Mouse (Mus musculus): ENCODE results near the gene Olfr1097. TPM values are rescaled to one million over a fixed set of nuclear protein-coding genes. Genes with fewer than 3 reads are reported as not detected.

Olfr1097 gene
- not detected in 2 replicates for polyA plus RNA-seq (2016; fragmentation: Nextera tagmentation; extraction: Ambion mirVana)

- Histone ChIP-seq H3K4me2 (no peak within 1 kb of the TSS), H3K27ac (no peak within 1 kb of the TSS), H3K27me3 (no peaks in the 10 kb centered on the region), H3K9ac (no peak within 1 kb of the TSS), H3K9me3 (no peaks in the 10 kb centered on the region), H3K36me3 (replicated peaks) (no peaks in the 10 kb centered on the region), H3K4me1 (no peaks in the 10 kb centered on the region), H3K4me3 (replicated peaks) (no peak within 1 kb of the TSS)
- WGBS = 92% methylated on average over 1 of the region's 1 CpGs
- ATAC-seq (ENCODE audit: low FRiP score) = no peak
Observed at GRCm38 (mm10) chr2:86892116-86892515, at the start of gene Olfr1097. TSS of gene Olfr1097 (minus strand) at chr2:86892216.

GRCm38 (mm10) chr2:86926557-86926956 is 34.5 kb upstream of the Olfr1097 start:
- no peak for ATAC-seq (ENCODE audit: low FRiP score)
- Histone ChIP-seq H3K27me3 (no peaks in the 10 kb centered on the region), H3K4me1 (no peaks in the 10 kb centered on the region), H3K9ac (no peak overlapping the region), H3K4me3 (replicated peaks) (no peak overlapping the region), H3K27ac (no peak overlapping the region), H3K9me3 (no peaks in the 10 kb centered on the region), H3K36me3 (replicated peaks) (no peaks in the 10 kb centered on the region), H3K4me2 (no peak overlapping the region)

- WGBS = 96% methylated on average over 1 of the region's 1 CpGs
- no peak within 1 kb of the TSS for H3K4me3 ChIP-seq (replicated peaks)
- H3K4me1 ChIP-seq = no peaks in the 10 kb centered on the region
- H3K9ac ChIP-seq = no peak within 1 kb of the TSS
- no peaks in the 10 kb centered on the region for H3K27me3 ChIP-seq
- H3K36me3 ChIP-seq (replicated peaks) = no peaks in the 10 kb centered on the region
- H3K4me2 ChIP-seq = no peak within 1 kb of the TSS
- H3K27ac ChIP-seq = no peak within 1 kb of the TSS
- H3K9me3 ChIP-seq = no peaks in the 10 kb centered on the region
- ATAC-seq (ENCODE audit: low FRiP score) = no peak
Observed at GRCm38 (mm10) chr2:86924445-86924844, 32.4 kb upstream of the Olfr1097 start, which contains the start of gene Olfr1098. TSS of gene Olfr1098 (minus strand) at chr2:86924545.

GRCm38 (mm10) chr2:86905647-86906046 is 13.6 kb upstream of the Olfr1097 start:
- H3K4me2 ChIP-seq = no peak overlapping the region
- no peak for ATAC-seq (ENCODE audit: low FRiP score)
- H3K27ac ChIP-seq = no peak overlapping the region
- H3K36me3 ChIP-seq (replicated peaks) = no peaks in the 10 kb centered on the region
- no peak overlapping the region for H3K4me3 ChIP-seq (replicated peaks)
- no peaks in the 10 kb centered on the region for H3K27me3 ChIP-seq
- H3K4me1 ChIP-seq = no peaks in the 10 kb centered on the region
- 92% methylated on average over 2 of the region's 2 CpGs for WGBS
- no peaks in the 10 kb centered on the region for H3K9me3 ChIP-seq
- no peak overlapping the region for H3K9ac ChIP-seq

GRCm38 (mm10) chr2:86874702-86875101 is 17.3 kb downstream of the Olfr1097 start, which contains the start of gene Gm13723:
TSS of gene Gm13723 (minus strand) at chr2:86874802.
- no peak within 1 kb of the TSS for H3K4me3 ChIP-seq (replicated peaks)
- no peak for ATAC-seq (ENCODE audit: low FRiP score)
- H3K27ac ChIP-seq = no peak within 1 kb of the TSS
- H3K4me2 ChIP-seq = no peak within 1 kb of the TSS
- no peak within 1 kb of the TSS for H3K9ac ChIP-seq
- no peaks in the 10 kb centered on the region for H3K4me1 ChIP-seq
- H3K27me3 ChIP-seq = no peaks in the 10 kb centered on the region
- H3K36me3 ChIP-seq (replicated peaks) = no peaks in the 10 kb centered on the region
- WGBS = 82% methylated on average over 1 of the region's 1 CpGs
- no peaks in the 10 kb centered on the region for H3K9me3 ChIP-seq

GRCm38 (mm10) chr2:86851596-86851995 is 40.4 kb downstream of the Olfr1097 start, which contains the start of gene Olfr1095:
TSS of gene Olfr1095 (minus strand) at chr2:86851696.
- Histone ChIP-seq H3K9me3 (no peaks in the 10 kb centered on the region), H3K4me1 (no peaks in the 10 kb centered on the region), H3K4me2 (no peak within 1 kb of the TSS), H3K4me3 (replicated peaks) (no peak within 1 kb of the TSS), H3K9ac (no peak within 1 kb of the TSS), H3K36me3 (replicated peaks) (no peaks in the 10 kb centered on the region), H3K27me3 (no peaks in the 10 kb centered on the region), H3K27ac (no peak within 1 kb of the TSS)
- no peak for ATAC-seq (ENCODE audit: low FRiP score)
- WGBS = 88% methylated on average over 3 of the region's 3 CpGs

Other genes with a start within 250 kb of the Olfr1097 start
- not detected in 2 replicates for gene Olfr1085, start 230.2 kb downstream of the Olfr1097 start, polyA plus RNA-seq (2016; fragmentation: Nextera tagmentation; extraction: Ambion mirVana)
- gene Olfr1086, start 212.1 kb downstream of the Olfr1097 start, polyA plus RNA-seq (2016; fragmentation: Nextera tagmentation; extraction: Ambion mirVana) = not detected in 2 replicates
- gene Olfr1087, start 193.8 kb downstream of the Olfr1097 start, polyA plus RNA-seq (2016; fragmentation: Nextera tagmentation; extraction: Ambion mirVana) = not detected in 2 replicates
- gene Olfr1089, start 158.5 kb downstream of the Olfr1097 start, polyA plus RNA-seq (2016; fragmentation: Nextera tagmentation; extraction: Ambion mirVana) = not detected in 2 replicates
- gene Olfr1090, start 133.2 kb downstream of the Olfr1097 start, polyA plus RNA-seq (2016; fragmentation: Nextera tagmentation; extraction: Ambion mirVana) = not detected in 2 replicates
- gene Olfr1093, start 109.7 kb downstream of the Olfr1097 start, polyA plus RNA-seq (2016; fragmentation: Nextera tagmentation; extraction: Ambion mirVana) = not detected in 2 replicates
- gene Olfr141, start 82.2 kb downstream of the Olfr1097 start, polyA plus RNA-seq (2016; fragmentation: Nextera tagmentation; extraction: Ambion mirVana) = not detected in 2 replicates
- not detected in 2 replicates for gene Olfr1094, start 67.6 kb downstream of the Olfr1097 start, polyA plus RNA-seq (2016; fragmentation: Nextera tagmentation; extraction: Ambion mirVana)
- not detected in 2 replicates for gene Olfr1095, start 40.5 kb downstream of the Olfr1097 start, polyA plus RNA-seq (2016; fragmentation: Nextera tagmentation; extraction: Ambion mirVana)
- gene Gm13723, start 17.4 kb downstream of the Olfr1097 start, polyA plus RNA-seq (2016; fragmentation: Nextera tagmentation; extraction: Ambion mirVana) = not detected in 2 replicates
- gene Olfr1098, start 32.3 kb upstream of the Olfr1097 start, polyA plus RNA-seq (2016; fragmentation: Nextera tagmentation; extraction: Ambion mirVana) = not detected in 2 replicates
- not detected in 2 replicates for gene Olfr1099, start 68.5 kb upstream of the Olfr1097 start, polyA plus RNA-seq (2016; fragmentation: Nextera tagmentation; extraction: Ambion mirVana)
- gene Olfr1100, start 87.7 kb upstream of the Olfr1097 start, polyA plus RNA-seq (2016; fragmentation: Nextera tagmentation; extraction: Ambion mirVana) = not detected in 2 replicates
- not detected in 2 replicates for gene Olfr1101, start 99.0 kb upstream of the Olfr1097 start, polyA plus RNA-seq (2016; fragmentation: Nextera tagmentation; extraction: Ambion mirVana)
- not detected in 2 replicates for gene Olfr1102, start 106.2 kb upstream of the Olfr1097 start, polyA plus RNA-seq (2016; fragmentation: Nextera tagmentation; extraction: Ambion mirVana)
- not detected in 2 replicates for gene Olfr1104, start 134.9 kb upstream of the Olfr1097 start, polyA plus RNA-seq (2016; fragmentation: Nextera tagmentation; extraction: Ambion mirVana)
- not detected in 2 replicates for gene Olfr1105, start 144.3 kb upstream of the Olfr1097 start, polyA plus RNA-seq (2016; fragmentation: Nextera tagmentation; extraction: Ambion mirVana)
- gene Olfr1106, start 160.1 kb upstream of the Olfr1097 start, polyA plus RNA-seq (2016; fragmentation: Nextera tagmentation; extraction: Ambion mirVana) = not detected in 2 replicates
- gene Olfr1107, start 183.6 kb upstream of the Olfr1097 start, polyA plus RNA-seq (2016; fragmentation: Nextera tagmentation; extraction: Ambion mirVana) = not detected in 2 replicates
- gene Olfr1109, start 203.8 kb upstream of the Olfr1097 start, polyA plus RNA-seq (2016; fragmentation: Nextera tagmentation; extraction: Ambion mirVana) = not detected in 2 replicates
- not detected in 2 replicates for gene Olfr259, start 222.4 kb upstream of the Olfr1097 start, polyA plus RNA-seq (2016; fragmentation: Nextera tagmentation; extraction: Ambion mirVana)
- gene Olfr1110, start 248.1 kb upstream of the Olfr1097 start, polyA plus RNA-seq (2016; fragmentation: Nextera tagmentation; extraction: Ambion mirVana) = not detected in 2 replicates

Measured in forebrain, embryonic 12.5 days (tissue).